Mouse (Mus musculus): ENCODE results near the gene Glis3. TPM values are rescaled to one million over a fixed set of nuclear protein-coding genes. Genes with fewer than 3 reads are reported as not detected.

Glis3 gene
- total and polyA plus RNA-seq, 3 experiments: not detected

DNA sequence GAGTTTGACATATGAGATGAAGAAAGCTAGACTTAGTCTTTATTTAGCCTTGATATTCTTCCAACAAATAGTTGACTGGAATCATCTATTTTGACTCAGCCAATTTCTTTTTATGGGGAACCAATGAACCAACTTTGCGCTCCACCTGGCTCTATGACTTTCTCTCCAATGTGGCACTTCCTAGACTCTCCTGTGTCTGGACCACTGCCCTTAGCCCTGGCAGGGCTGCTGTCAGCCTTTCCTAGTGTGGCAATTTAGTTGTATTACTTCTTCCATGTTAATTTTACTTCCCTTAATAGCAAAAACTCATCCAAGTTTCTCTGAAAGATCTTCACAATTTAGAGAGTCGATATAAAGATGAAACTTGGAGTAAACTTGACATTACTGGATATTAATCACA, 445.2 kb downstream of the Glis3 start:
- no peak for DNase-seq (ENCODE audit: low read depth, low spot score)
- Histone ChIP-seq H3K36me3 (ENCODE audit: control insufficient read depth in 1 of 2, insufficient read depth in 2 of 2, low read length in 2 of 2) (no peaks in the 10 kb centered on the region), H3K4me1 (ENCODE audit: control insufficient read depth in 1 of 2, insufficient read depth in 2 of 2, low read length in 2 of 2) (no peaks in the 10 kb centered on the region), H3K79me2 (ENCODE audit: control insufficient read depth, insufficient read depth, low read length, poor library complexity) (no peaks in the 10 kb centered on the region), H3K9me3 (replicated peaks; ENCODE audit: insufficient read depth, low read length) (no peaks in the 10 kb centered on the region), H3K4me3 (ENCODE audit: control insufficient read depth in 1 of 2, insufficient read depth in 1 of 2, low read depth in 2 of 2, low read length in 2 of 2) (no peak overlapping the region), H3K9ac (ENCODE audit: control insufficient read depth, low read depth, low read length, poor library complexity, severe bottlenecking) (no peak overlapping the region), H3K27me3 (ENCODE audit: control insufficient read depth in 1 of 2, insufficient read depth in 2 of 2, low read length in 2 of 2) (no peaks in the 10 kb centered on the region), H3K27ac (ENCODE audit: control insufficient read depth, low read depth, low read length) (no peak overlapping the region)
- TF ChIP-seq ZNF384 (IDR thresholded peaks at IDR 0.05; ENCODE audit: low read depth, low read length) (no peak), MEF2A (IDR thresholded peaks at IDR 0.05; ENCODE audit: extremely low read depth, insufficient replicate concordance, low read depth, low read length, poor library complexity, severe bottlenecking) (no peak), E2F4 (IDR thresholded peaks at IDR 0.05; ENCODE audit: borderline replicate concordance, low read depth, low read length) (no peak), BHLHE40 (IDR thresholded peaks at IDR 0.05; ENCODE audit: borderline replicate concordance, low read depth, low read length) (no peak), MXI1 (IDR thresholded peaks at IDR 0.05; ENCODE audit: low read depth, low read length) (no peak), ZMIZ1 (IDR thresholded peaks at IDR 0.05; ENCODE audit: low read depth, low read length) (no peak), POLR2AphosphoS2 (IDR thresholded peaks at IDR 0.05; ENCODE audit: low read length) (no peak), ZC3H11A (IDR thresholded peaks at IDR 0.05; ENCODE audit: low read depth, low read length) (no peak), JUND (IDR thresholded peaks at IDR 0.05; ENCODE audit: low read depth, low read length) (no peak), USF1 (IDR thresholded peaks at IDR 0.05; ENCODE audit: low read depth, low read length) (no peak), GABPA (IDR thresholded peaks at IDR 0.05; ENCODE audit: low read depth, low read length) (no peak), MAFK (IDR thresholded peaks at IDR 0.05; ENCODE audit: borderline replicate concordance, low read depth, low read length) (no peak), NELFE (IDR thresholded peaks at IDR 0.05; ENCODE audit: low read depth, low read length) (no peak), MAZ (IDR thresholded peaks at IDR 0.05; ENCODE audit: low read depth, low read length) (no peak), TBP (IDR thresholded peaks at IDR 0.05; ENCODE audit: low read depth, low read length) (no peak), TAL1 (IDR thresholded peaks at IDR 0.05; ENCODE audit: low read length) (no peak), RAD21 (IDR thresholded peaks at IDR 0.05; ENCODE audit: low read depth, low read length) (no peak), MYC (IDR thresholded peaks at IDR 0.05; ENCODE audit: low read depth, low read length) (no peak), GATA1 (IDR thresholded peaks at IDR 0.05; ENCODE audit: low read depth, low read length) (no peak), SIN3A (IDR thresholded peaks at IDR 0.05; ENCODE audit: low read length) (no peak)

DNA sequence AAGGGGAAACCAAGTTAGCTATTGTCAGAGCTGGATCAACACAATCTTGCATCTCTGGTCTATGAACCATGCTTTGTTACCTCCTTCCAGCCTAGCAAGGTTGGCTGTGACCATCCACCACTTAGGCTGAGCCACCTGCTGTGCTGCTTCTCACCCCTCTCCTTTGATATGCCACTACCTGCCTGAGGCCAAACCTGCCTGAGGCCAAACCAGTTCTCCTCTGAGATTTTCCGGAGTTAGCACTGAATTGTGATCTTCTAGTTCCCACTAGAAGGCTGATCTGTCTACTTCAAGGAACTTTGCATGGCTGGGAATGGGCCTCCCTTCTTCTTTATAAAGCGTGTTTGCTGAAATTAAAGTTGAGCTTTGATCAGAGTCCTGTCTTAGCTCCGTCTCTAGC, 448.4 kb downstream of the Glis3 start:
- H3K27me3 ChIP-seq (ENCODE audit: control insufficient read depth in 1 of 2, insufficient read depth in 2 of 2, low read length in 2 of 2): no peaks in the 10 kb centered on the region
- H3K9me3 ChIP-seq (replicated peaks; ENCODE audit: insufficient read depth, low read length): no peaks in the 10 kb centered on the region
- no peak for DNase-seq (ENCODE audit: low read depth, low spot score)
- TF ChIP-seq KAT2A (conservative IDR thresholded peaks at IDR 0.05; ENCODE audit: low read depth, low read length): no peak
- no peak for TF ChIP-seq MAFK (IDR thresholded peaks at IDR 0.05; ENCODE audit: borderline replicate concordance, low read depth, low read length)
- no peak for TF ChIP-seq E2F4 (IDR thresholded peaks at IDR 0.05; ENCODE audit: borderline replicate concordance, low read depth, low read length)
- no peak for TF ChIP-seq ETS1 (IDR thresholded peaks at IDR 0.05; ENCODE audit: low read depth, low read length)
- no peak for TF ChIP-seq UBTF (IDR thresholded peaks at IDR 0.05; ENCODE audit: borderline replicate concordance, insufficient read depth, low read depth, low read length)
- TF ChIP-seq ZKSCAN1 (IDR thresholded peaks at IDR 0.05; ENCODE audit: low read depth, low read length): no peak
- TF ChIP-seq ZC3H11A (IDR thresholded peaks at IDR 0.05; ENCODE audit: low read depth, low read length): no peak
- no peak for TF ChIP-seq SMC3 (IDR thresholded peaks at IDR 0.05; ENCODE audit: low read depth, low read length)
- no peak for TF ChIP-seq CTCF (IDR thresholded peaks at IDR 0.05 in 2 of 3, conservative IDR thresholded peaks at IDR 0.05 in 1 of 3; ENCODE audit: control insufficient read depth in 1 of 3, insufficient read depth in 1 of 3, low read depth in 2 of 3, low read length in 3 of 3, poor library complexity in 1 of 3, severe bottlenecking in 1 of 3)
- TF ChIP-seq ELF1 (IDR thresholded peaks at IDR 0.05; ENCODE audit: low read depth, low read length): no peak
- TF ChIP-seq ZMIZ1 (IDR thresholded peaks at IDR 0.05; ENCODE audit: low read depth, low read length): no peak
- TF ChIP-seq SIN3A (IDR thresholded peaks at IDR 0.05; ENCODE audit: low read length): no peak
- H3K4me1 ChIP-seq (ENCODE audit: control insufficient read depth in 1 of 2, insufficient read depth in 2 of 2, low read length in 2 of 2): no peaks in the 10 kb centered on the region
- no peak overlapping the region for H3K27ac ChIP-seq (ENCODE audit: control insufficient read depth, low read depth, low read length)
- no peaks in the 10 kb centered on the region for H3K79me2 ChIP-seq (ENCODE audit: control insufficient read depth, insufficient read depth, low read length, poor library complexity)
- no peak overlapping the region for H3K9ac ChIP-seq (ENCODE audit: control insufficient read depth, low read depth, low read length, poor library complexity, severe bottlenecking)
- H3K4me3 ChIP-seq (ENCODE audit: control insufficient read depth in 1 of 2, insufficient read depth in 1 of 2, low read depth in 2 of 2, low read length in 2 of 2): no peak overlapping the region
- H3K36me3 ChIP-seq (ENCODE audit: control insufficient read depth in 1 of 2, insufficient read depth in 2 of 2, low read length in 2 of 2): no peaks in the 10 kb centered on the region

Data from MEL (cell line).